Mouse (Mus musculus) central nervous system, embryonic 14 days (tissue): Measurements from ENCODE around the gene Cela3b. TPM values are rescaled to one million over a fixed set of nuclear protein-coding genes. Genes with fewer than 3 reads are reported as not detected.

Source experiments
- polyA plus RNA-seq: library from polyadenylated mRNA; depleted of rRNA; stranded (reverse); fragments of >200 nt; gene quantifications from 2 replicates; pipeline ENCODE4 v1.2.3, GENCODE M21; 2012; rRNA removed

Gene Cela3b
- not detected in 2 replicates for polyA plus RNA-seq

GRCm38 (mm10) chr4:137430502-137430901, at the start of gene Cela3b:
Gene Cela3b, minus strand, starts transcription at chr4:137430540.

GRCm38 (mm10) chr4:137468260-137469080, 38.1 kb upstream of the Cela3b start, which contains the start of gene Hspg2:
Gene Hspg2, plus strand, starts transcription at chr4:137468769.

GRCm38 (mm10) chr4:137453234-137453767, 23.0 kb upstream of the Cela3b start, which contains the start of gene 1700013G24Rik:
Gene 1700013G24Rik, plus strand, starts transcription at chr4:137453284.

GRCm38 (mm10) chr4:137409691-137410090, 20.6 kb downstream of the Cela3b start, which contains the start of gene Cela3a:
Gene Cela3a, minus strand, starts transcription at chr4:137409791.

Other genes starting within 250 kb of the Cela3b start
- gene Wnt4, start 153.1 kb downstream of the Cela3b start, polyA plus RNA-seq = 2.1 and 3.8 TPM in 2 replicates
- 426 and 432 TPM in 2 replicates for gene Cdc42, start 72.8 kb downstream of the Cela3b start, polyA plus RNA-seq
- gene Cela3a, start 20.7 kb downstream of the Cela3b start, polyA plus RNA-seq = not detected in 2 replicates
- not detected in 2 replicates for gene 1700013G24Rik, start 22.7 kb upstream of the Cela3b start, polyA plus RNA-seq
- 7.2 and 21.1 TPM in 2 replicates for gene Hspg2, start 38.2 kb upstream of the Cela3b start, polyA plus RNA-seq
- 0.33 and 0.58 TPM in 2 replicates for gene Ldlrad2, start 144.0 kb upstream of the Cela3b start, polyA plus RNA-seq
- 140 and 147 TPM in 2 replicates for gene Usp48, start 163.2 kb upstream of the Cela3b start, polyA plus RNA-seq
- 69.6 and 88.3 TPM in 2 replicates for gene Rap1gap, start 234.2 kb upstream of the Cela3b start, polyA plus RNA-seq